Mouse (Mus musculus): ENCODE results near the gene Sema5a. TPM values are rescaled to one million over a fixed set of nuclear protein-coding genes. Genes with fewer than 3 reads are reported as not detected.

The Sema5a gene
- polyA plus RNA-seq, 1 experiment from 2014 or later: 10.0 TPM

- no peaks in the 10 kb centered on the region for H3K36me3 ChIP-seq (ENCODE audit: control insufficient read depth, insufficient read depth, low read length)
- H3K4me1 ChIP-seq (ENCODE audit: control insufficient read depth in 2 of 2, insufficient read depth in 2 of 2, low read length in 2 of 2): peaks cover 4 to 9% of the 10 kb centered on the region in 2 experiments; a peak in 3 of 4 replicates
- no peaks in the 10 kb centered on the region for H3K9me3 ChIP-seq (ENCODE audit: control insufficient read depth, low read length)
- H3K27me3 ChIP-seq (ENCODE audit: control insufficient read depth, insufficient read depth, low read length): no peaks in the 10 kb centered on the region
- no peak overlapping the region for H3K27ac ChIP-seq (replicated peaks in 1 of 2; ENCODE audit: control insufficient read depth in 1 of 2, insufficient read depth in 1 of 2, low read depth in 2 of 2, low read length in 2 of 2)
- no peak for ATAC-seq (ENCODE audit: insufficient number of reproducible peaks, insufficient read depth, low FRiP score, low read depth)
- 52% methylated on average over 5 of the region's 5 CpGs for WGBS
- no peak overlapping the region for H3K9ac ChIP-seq (ENCODE audit: low read length)
- H3K4me3 ChIP-seq (ENCODE audit: control insufficient read depth in 1 of 2, insufficient read depth in 1 of 2, low read depth in 1 of 2, low read length in 2 of 2): no peak overlapping the region
- no peak overlapping the region for H3K4me2 ChIP-seq (ENCODE audit: low read length)
These were observed 249.6 kb downstream of the Sema5a start for GRCm38 (mm10) chr15:32494219-32494618.

GRCm38 (mm10) chr15:32494899-32495298, 250.3 kb downstream of the Sema5a start:
- 24% methylated on average over 1 of the region's 1 CpGs for WGBS
- no peak for ATAC-seq (ENCODE audit: insufficient number of reproducible peaks, insufficient read depth, low FRiP score, low read depth)
- Histone ChIP-seq H3K36me3 (ENCODE audit: control insufficient read depth, insufficient read depth, low read length) (no peaks in the 10 kb centered on the region), H3K9ac (ENCODE audit: low read length) (no peak overlapping the region), H3K4me3 (ENCODE audit: control insufficient read depth in 1 of 2, insufficient read depth in 1 of 2, low read depth in 1 of 2, low read length in 2 of 2) (no peak overlapping the region), H3K27me3 (ENCODE audit: control insufficient read depth, insufficient read depth, low read length) (no peaks in the 10 kb centered on the region), H3K4me2 (ENCODE audit: low read length) (no peak overlapping the region), H3K4me1 (ENCODE audit: control insufficient read depth in 2 of 2, insufficient read depth in 2 of 2, low read length in 2 of 2) (peaks cover 4 to 9% of the 10 kb centered on the region in 2 experiments; a peak in 3 of 4 replicates), H3K27ac (replicated peaks in 1 of 2; ENCODE audit: control insufficient read depth in 1 of 2, insufficient read depth in 1 of 2, low read depth in 2 of 2, low read length in 2 of 2) (no peak overlapping the region), H3K9me3 (ENCODE audit: control insufficient read depth, low read length) (no peaks in the 10 kb centered on the region)

- H3K4me3 ChIP-seq (ENCODE audit: control insufficient read depth in 1 of 2, insufficient read depth in 1 of 2, low read depth in 1 of 2, low read length in 2 of 2): no peak overlapping the region
- peaks cover 4 to 9% of the 10 kb centered on the region in 2 experiments; a peak in 3 of 4 replicates for H3K4me1 ChIP-seq (ENCODE audit: control insufficient read depth in 2 of 2, insufficient read depth in 2 of 2, low read length in 2 of 2)
- no peak overlapping the region for H3K4me2 ChIP-seq (ENCODE audit: low read length)
- H3K9me3 ChIP-seq (ENCODE audit: control insufficient read depth, low read length): no peaks in the 10 kb centered on the region
- no peaks in the 10 kb centered on the region for H3K36me3 ChIP-seq (ENCODE audit: control insufficient read depth, insufficient read depth, low read length)
- no peak for ATAC-seq (ENCODE audit: insufficient number of reproducible peaks, insufficient read depth, low FRiP score, low read depth)
- no peaks in the 10 kb centered on the region for H3K27me3 ChIP-seq (ENCODE audit: control insufficient read depth, insufficient read depth, low read length)
- H3K27ac ChIP-seq (replicated peaks in 1 of 2; ENCODE audit: control insufficient read depth in 1 of 2, insufficient read depth in 1 of 2, low read depth in 2 of 2, low read length in 2 of 2): no peak overlapping the region
- WGBS: 63% methylated on average over 4 of the region's 4 CpGs
- H3K9ac ChIP-seq (ENCODE audit: low read length): no peak overlapping the region
These were observed 252.3 kb downstream of the Sema5a start for GRCm38 (mm10) chr15:32496880-32497279.

GRCm38 (mm10) chr15:32505941-32506340, 261.3 kb downstream of the Sema5a start:
- H3K27me3 ChIP-seq (ENCODE audit: control insufficient read depth, insufficient read depth, low read length): no peaks in the 10 kb centered on the region
- no peak overlapping the region for H3K4me2 ChIP-seq (ENCODE audit: low read length)
- no peaks in the 10 kb centered on the region for H3K9me3 ChIP-seq (ENCODE audit: control insufficient read depth, low read length)
- H3K4me3 ChIP-seq (ENCODE audit: control insufficient read depth in 1 of 2, insufficient read depth in 1 of 2, low read depth in 1 of 2, low read length in 2 of 2): no peak overlapping the region
- ATAC-seq (ENCODE audit: insufficient number of reproducible peaks, insufficient read depth, low FRiP score, low read depth): no peak
- 34% methylated on average over 2 of the region's 2 CpGs for WGBS
- H3K9ac ChIP-seq (ENCODE audit: low read length): no peak overlapping the region
- H3K4me1 ChIP-seq (ENCODE audit: control insufficient read depth in 2 of 2, insufficient read depth in 2 of 2, low read length in 2 of 2): peaks cover 5 to 14% of the 10 kb centered on the region in 2 experiments; a peak in 2 of 4 replicates
- H3K36me3 ChIP-seq (ENCODE audit: control insufficient read depth, insufficient read depth, low read length): no peaks in the 10 kb centered on the region
- no peak overlapping the region for H3K27ac ChIP-seq (replicated peaks in 1 of 2; ENCODE audit: control insufficient read depth in 1 of 2, insufficient read depth in 1 of 2, low read depth in 2 of 2, low read length in 2 of 2)

GRCm38 (mm10) chr15:32508282-32508681, 263.7 kb downstream of the Sema5a start:
- H3K4me1 ChIP-seq (ENCODE audit: control insufficient read depth in 2 of 2, insufficient read depth in 2 of 2, low read length in 2 of 2): peaks cover 4 to 14% of the 10 kb centered on the region in 2 experiments; a peak in 2 of 4 replicates
- no peaks in the 10 kb centered on the region for H3K36me3 ChIP-seq (ENCODE audit: control insufficient read depth, insufficient read depth, low read length)
- H3K4me3 ChIP-seq (ENCODE audit: control insufficient read depth in 1 of 2, insufficient read depth in 1 of 2, low read depth in 1 of 2, low read length in 2 of 2): no peak overlapping the region
- no peak overlapping the region for H3K27ac ChIP-seq (replicated peaks in 1 of 2; ENCODE audit: control insufficient read depth in 1 of 2, insufficient read depth in 1 of 2, low read depth in 2 of 2, low read length in 2 of 2)
- H3K9me3 ChIP-seq (ENCODE audit: control insufficient read depth, low read length): no peaks in the 10 kb centered on the region
- H3K9ac ChIP-seq (ENCODE audit: low read length): no peak overlapping the region
- H3K4me2 ChIP-seq (ENCODE audit: low read length): no peak overlapping the region
- ATAC-seq (ENCODE audit: insufficient number of reproducible peaks, insufficient read depth, low FRiP score, low read depth): no peak
- no peaks in the 10 kb centered on the region for H3K27me3 ChIP-seq (ENCODE audit: control insufficient read depth, insufficient read depth, low read length)

- Histone ChIP-seq H3K4me1 (ENCODE audit: control insufficient read depth in 2 of 2, insufficient read depth in 2 of 2, low read length in 2 of 2) (peaks cover 0 to 9% of the 10 kb centered on the region in 2 experiments; a peak in 2 of 4 replicates), H3K27ac (replicated peaks in 1 of 2; ENCODE audit: control insufficient read depth in 1 of 2, insufficient read depth in 1 of 2, low read depth in 2 of 2, low read length in 2 of 2) (no peak overlapping the region), H3K9me3 (ENCODE audit: control insufficient read depth, low read length) (no peaks in the 10 kb centered on the region), H3K27me3 (ENCODE audit: control insufficient read depth, insufficient read depth, low read length) (no peaks in the 10 kb centered on the region), H3K36me3 (ENCODE audit: control insufficient read depth, insufficient read depth, low read length) (no peaks in the 10 kb centered on the region), H3K4me3 (ENCODE audit: control insufficient read depth in 1 of 2, insufficient read depth in 1 of 2, low read depth in 1 of 2, low read length in 2 of 2) (no peak overlapping the region), H3K4me2 (ENCODE audit: low read length) (no peak overlapping the region), H3K9ac (ENCODE audit: low read length) (no peak overlapping the region)
- WGBS: 8% methylated on average over 1 of the region's 1 CpGs
- ATAC-seq (ENCODE audit: insufficient number of reproducible peaks, insufficient read depth, low FRiP score, low read depth): no peak
These were observed 270.3 kb downstream of the Sema5a start for GRCm38 (mm10) chr15:32514877-32515276.

- WGBS: 91% methylated on average over 2 of the region's 2 CpGs
- Histone ChIP-seq H3K4me2 (ENCODE audit: low read length) (no peak overlapping the region), H3K4me1 (ENCODE audit: control insufficient read depth in 2 of 2, insufficient read depth in 2 of 2, low read length in 2 of 2) (peaks cover 0 to 9% of the 10 kb centered on the region in 2 experiments; a peak in 2 of 4 replicates), H3K4me3 (ENCODE audit: control insufficient read depth in 1 of 2, insufficient read depth in 1 of 2, low read depth in 1 of 2, low read length in 2 of 2) (no peak overlapping the region), H3K27me3 (ENCODE audit: control insufficient read depth, insufficient read depth, low read length) (no peaks in the 10 kb centered on the region), H3K9ac (ENCODE audit: low read length) (no peak overlapping the region), H3K36me3 (ENCODE audit: control insufficient read depth, insufficient read depth, low read length) (no peaks in the 10 kb centered on the region), H3K27ac (replicated peaks in 1 of 2; ENCODE audit: control insufficient read depth in 1 of 2, insufficient read depth in 1 of 2, low read depth in 2 of 2, low read length in 2 of 2) (0 out of 4 replicates have a peak overlapping the region, but pooled peaks of 1 of the 2 experiments have one; percentile 14), H3K9me3 (ENCODE audit: control insufficient read depth, low read length) (no peaks in the 10 kb centered on the region)
- no peak for ATAC-seq (ENCODE audit: insufficient number of reproducible peaks, insufficient read depth, low FRiP score, low read depth)
These were observed 273.3 kb downstream of the Sema5a start for GRCm38 (mm10) chr15:32517954-32518353.

- H3K27ac ChIP-seq (replicated peaks in 1 of 2; ENCODE audit: control insufficient read depth in 1 of 2, insufficient read depth in 1 of 2, low read depth in 2 of 2, low read length in 2 of 2): peak overlapping the region; percentile 47 to 56; a peak in 3 of 4 replicates
- H3K4me2 ChIP-seq (ENCODE audit: low read length): no peak overlapping the region
- H3K4me3 ChIP-seq (ENCODE audit: control insufficient read depth in 1 of 2, insufficient read depth in 1 of 2, low read depth in 1 of 2, low read length in 2 of 2): no peak overlapping the region
- WGBS: 55% methylated on average over 3 of the region's 3 CpGs
- H3K9me3 ChIP-seq (ENCODE audit: control insufficient read depth, low read length): no peaks in the 10 kb centered on the region
- peaks cover 0 to 9% of the 10 kb centered on the region in 2 experiments; a peak in 2 of 4 replicates for H3K4me1 ChIP-seq (ENCODE audit: control insufficient read depth in 2 of 2, insufficient read depth in 2 of 2, low read length in 2 of 2)
- no peak for ATAC-seq (ENCODE audit: insufficient number of reproducible peaks, insufficient read depth, low FRiP score, low read depth)
- no peaks in the 10 kb centered on the region for H3K27me3 ChIP-seq (ENCODE audit: control insufficient read depth, insufficient read depth, low read length)
- H3K9ac ChIP-seq (ENCODE audit: low read length): no peak overlapping the region
- no peaks in the 10 kb centered on the region for H3K36me3 ChIP-seq (ENCODE audit: control insufficient read depth, insufficient read depth, low read length)
These were observed 287.9 kb downstream of the Sema5a start for GRCm38 (mm10) chr15:32532539-32532938.

Data from heart, embryonic 14.5 days (tissue).